Mouse (Mus musculus): ENCODE results near the gene Olfr170.
"Not testable (repeated sequence)": the region's sequence is repeated elsewhere in the genome, so short reads cannot be mapped to it uniquely, and the experiment has no call there.

The Olfr170 gene

DNA sequence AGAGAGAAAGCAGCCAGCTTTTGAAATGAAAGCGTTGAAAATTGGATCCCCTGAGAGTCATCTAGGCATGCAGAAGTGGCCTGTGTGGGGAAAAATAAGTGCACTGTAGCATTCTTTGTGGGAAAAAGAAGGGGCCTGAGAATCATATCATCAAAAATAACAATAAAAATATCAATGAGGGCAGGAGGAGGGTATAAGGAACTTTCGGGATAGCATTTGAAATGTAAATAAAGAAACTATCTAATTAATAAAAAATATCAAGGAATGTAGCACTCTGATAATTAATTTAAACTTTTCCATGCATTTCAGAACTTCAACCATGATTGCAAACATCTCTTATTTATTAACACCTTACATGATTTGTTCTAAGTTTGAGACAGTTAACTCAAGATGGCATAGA, at the start of gene Olfr170:
Gene Olfr170 (minus strand): TSS at position 101 of the 400 bp plus-strand sequence.
- DNase-seq (ENCODE audit: low read depth, low spot score) = not testable (repeated sequence)

DNA sequence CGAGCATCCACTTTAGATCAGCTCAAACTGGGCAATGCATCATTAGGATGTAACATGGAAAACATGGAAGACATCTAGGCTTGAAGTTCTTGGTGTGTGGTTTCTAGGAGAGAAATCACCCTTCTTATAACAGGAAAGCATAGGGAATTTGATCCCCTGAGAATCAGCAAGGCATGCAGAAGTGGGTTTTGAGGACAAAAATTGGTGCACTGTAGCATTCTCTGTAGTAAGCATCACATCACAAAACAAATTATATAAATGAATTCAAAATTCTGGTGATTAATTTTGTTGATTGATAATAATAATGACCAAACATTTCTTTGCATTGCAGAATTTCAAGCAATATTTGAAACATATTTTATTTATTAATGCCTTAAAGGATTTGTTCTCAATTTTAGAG, 18.1 kb upstream of the Olfr170 start, which contains the start of gene Olfr171:
Gene Olfr171 (minus strand): TSS at position 101 of the 400 bp plus-strand sequence.
- no peak for DNase-seq (ENCODE audit: low read depth, low spot score)

DNA sequence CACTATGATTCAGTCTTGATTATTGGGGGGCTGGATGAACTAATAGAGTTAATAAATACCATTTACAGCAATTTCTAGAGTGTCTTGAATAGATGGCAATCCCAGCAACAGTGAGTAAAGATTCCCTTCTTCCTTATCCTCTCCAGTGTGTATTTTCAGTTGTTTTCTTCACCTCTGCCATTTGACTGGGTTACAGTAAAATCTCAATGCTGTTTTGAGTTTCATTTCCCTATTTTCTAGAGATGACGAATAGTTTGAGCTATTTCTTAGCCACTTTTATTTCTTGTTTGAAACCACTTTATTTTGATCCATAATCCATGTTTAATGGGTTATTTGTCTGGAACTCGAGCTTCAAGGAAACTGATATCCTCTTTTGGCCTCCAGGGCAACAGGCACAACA, 8.5 kb downstream of the Olfr170 start:
- no peak for DNase-seq (ENCODE audit: low read depth, low spot score)

DNA sequence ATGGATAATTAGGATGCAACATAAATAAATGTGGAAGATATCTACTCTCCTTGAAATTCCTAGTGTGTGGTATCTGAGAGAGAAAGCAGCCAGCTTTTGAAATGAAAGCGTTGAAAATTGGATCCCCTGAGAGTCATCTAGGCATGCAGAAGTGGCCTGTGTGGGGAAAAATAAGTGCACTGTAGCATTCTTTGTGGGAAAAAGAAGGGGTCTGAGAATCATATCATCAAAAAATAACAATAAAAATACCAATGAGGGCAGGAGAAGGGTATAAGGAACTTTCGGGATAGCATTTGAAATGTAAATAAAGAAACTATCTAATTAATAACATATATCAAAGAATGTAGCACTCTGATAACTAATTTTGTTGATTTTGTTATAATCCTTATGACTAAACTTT, 40.0 kb downstream of the Olfr170 start, which contains the start of gene Olfr169:
Gene Olfr169 (minus strand): TSS at position 101 of the 400 bp plus-strand sequence.
- DNase-seq (ENCODE audit: low read depth, low spot score) = not testable (repeated sequence)
